7 mouse cellular contexts compared by ENCODE assay signal in the genomic region with DNA sequence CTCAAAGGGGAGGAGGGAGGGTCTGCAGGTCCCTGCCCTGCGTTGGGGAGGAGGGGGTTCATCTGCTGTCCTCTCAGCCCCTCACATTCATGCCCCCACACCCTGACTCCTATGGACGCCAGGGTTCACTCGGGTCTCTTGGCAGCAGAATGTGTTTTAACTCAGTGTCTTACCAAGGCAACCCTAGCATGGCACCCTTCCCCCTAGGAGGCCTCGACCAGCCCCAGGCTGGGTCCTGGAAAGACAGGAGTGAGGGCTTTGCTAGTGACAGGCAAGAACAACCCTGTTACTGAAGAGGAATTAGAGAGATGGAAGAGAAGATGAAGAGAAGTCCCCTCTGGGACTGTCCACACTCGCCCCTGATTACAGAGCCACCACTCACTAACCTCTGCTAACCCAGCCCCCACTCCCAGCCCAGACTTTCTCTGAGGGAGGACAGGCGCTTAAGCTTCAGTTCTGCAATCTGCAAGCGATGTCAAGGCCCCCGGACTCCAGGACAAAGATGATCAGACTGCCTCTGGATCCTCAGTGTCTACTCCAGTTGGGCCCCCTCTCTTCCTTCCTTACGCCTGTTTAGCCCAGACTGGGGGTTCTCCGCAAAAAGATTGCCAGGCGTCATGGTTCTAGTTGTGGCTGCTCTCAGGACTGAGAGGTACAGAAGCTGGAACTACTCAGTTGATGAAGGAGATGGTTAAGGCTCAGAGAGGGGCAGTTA. TPM values are rescaled to one million over a fixed set of nuclear protein-coding genes. Genes with fewer than 3 reads are reported as not detected.
DNase-seq lines count a peak whose midpoint lies in the region; ATAC-seq and TF ChIP-seq lines count a peak whose summit lies in the region.

No protein-coding gene starts in this region.

- H3K4me2 ChIP-seq in lung, embryonic 15.5 days, result peak overlapping the region; percentile 70
- peak overlapping the region; percentile 78 for H3K4me2 ChIP-seq in hindbrain, embryonic 13.5 days
- peak overlapping the region; percentile 67 for H3K4me2 ChIP-seq in midbrain, postnatal 0 days (ENCODE audit: low read depth, low read length, poor library complexity, severe bottlenecking)

- H3K36me3 ChIP-seq in lung, embryonic 15.5 days, result no peaks in the 10 kb centered on the region
- H3K36me3 ChIP-seq in hindbrain, embryonic 13.5 days, result no peaks in the 10 kb centered on the region
- H3K36me3 ChIP-seq in midbrain, postnatal 0 days (ENCODE audit: insufficient read depth, low read length), result no peaks in the 10 kb centered on the region

- DNase-seq in lung, postnatal 4 days, result no peak
- peak; percentile 21 for DNase-seq in cerebellum, postnatal 36 days
- no peak for DNase-seq in midbrain, postnatal 0 days (ENCODE audit: low spot score)
- no peak for DNase-seq in adrenal gland, adult 8-10 months
- DNase-seq in gastrocnemius, adult 18-20 months (ENCODE audit: low spot score), result no peak

- peak overlapping the region; percentile 43 for H3K9ac ChIP-seq in lung, embryonic 15.5 days
- H3K9ac ChIP-seq in hindbrain, embryonic 13.5 days, result peak overlapping the region; percentile 81
- peak overlapping the region; percentile 81 for H3K9ac ChIP-seq in midbrain, postnatal 0 days (replicated peaks; ENCODE audit: low read length, poor library complexity, severe bottlenecking)

- ATAC-seq in lung, embryonic 15.5 days (ENCODE audit: borderline replicate concordance, extremely low read depth, low FRiP score, low TSS enrichment), result no peak
- no peak for ATAC-seq in hindbrain, embryonic 13.5 days (ENCODE audit: low FRiP score)
- ATAC-seq in midbrain, postnatal 0 days (ENCODE audit: low FRiP score), result no peak

- no peaks in the 10 kb centered on the region for H3K9me3 ChIP-seq in lung, embryonic 15.5 days
- H3K9me3 ChIP-seq in hindbrain, embryonic 13.5 days, result no peaks in the 10 kb centered on the region
- H3K9me3 ChIP-seq in midbrain, postnatal 0 days (ENCODE audit: low read length), result no peaks in the 10 kb centered on the region

- 60% methylated on average over 11 of the region's 11 CpGs for WGBS in lung, embryonic 15.5 days
- WGBS in hindbrain, embryonic 13.5 days, result 72% methylated on average over 11 of the region's 11 CpGs
- 63% methylated on average over 11 of the region's 11 CpGs for WGBS in midbrain, postnatal 0 days

- H3K27me3 ChIP-seq in lung, embryonic 15.5 days, result peaks cover 15% of the 10 kb centered on the region
- peaks cover 17% of the 10 kb centered on the region for H3K27me3 ChIP-seq in hindbrain, embryonic 13.5 days
- 0 out of 2 replicates have a peak, but pooled peaks cover 7% of the 10 kb centered on the region for H3K27me3 ChIP-seq in midbrain, postnatal 0 days (ENCODE audit: insufficient read depth, low read length)

- no peak for TF ChIP-seq CTCF in midbrain, postnatal 0 days (IDR thresholded peaks at IDR 0.05)

- H3K4me1 ChIP-seq in lung, embryonic 15.5 days, result peaks cover 17% of the 10 kb centered on the region
- peaks cover 39% of the 10 kb centered on the region for H3K4me1 ChIP-seq in hindbrain, embryonic 13.5 days (replicated peaks)
- H3K4me1 ChIP-seq in midbrain, postnatal 0 days (ENCODE audit: insufficient read depth, low read length), result peaks cover 16% of the 10 kb centered on the region

- H3K4me3 ChIP-seq in lung, embryonic 15.5 days, result peak overlapping the region; percentile 98
- H3K4me3 ChIP-seq in hindbrain, embryonic 13.5 days, result peak overlapping the region; percentile 69
- peak overlapping the region; percentile 84 for H3K4me3 ChIP-seq in midbrain, postnatal 0 days (ENCODE audit: low read depth, low read length)

- H3K27ac ChIP-seq in lung, embryonic 15.5 days, result no peak overlapping the region
- H3K27ac ChIP-seq in hindbrain, embryonic 13.5 days, result no peak overlapping the region
- H3K27ac ChIP-seq in midbrain, postnatal 0 days (ENCODE audit: low read depth, low read length), result no peak overlapping the region

RNA-seq across cellular contexts. Expression of a gene that starts 0.7 kb away (rescaled TPM):
- polyA plus RNA-seq in lung, embryonic 15.5 days (2015; fragmentation: Nextera tagmentation; extraction: Ambion mirVana), result 1.2 and 1.7 TPM in 2 replicates
- 3.2 and 3.6 TPM in 2 replicates for polyA plus RNA-seq in hindbrain, embryonic 13.5 days (2015; fragmentation: Nextera tagmentation; extraction: Ambion mirVana)
- 13.4 and 14.3 TPM in 2 replicates for total RNA-seq in midbrain, postnatal 0 days (2014; rRNA removed)
- polyA plus RNA-seq in midbrain, postnatal 0 days (2015; fragmentation: Nextera tagmentation; extraction: Ambion mirVana), result 2.7 and 2.9 TPM in 2 replicates
- 10 to 100 TPM; 10.8 to 29.5 (median 17.7) TPM for total RNA-seq in adrenal gland, adult 8-10 months (2022)
- total RNA-seq in gastrocnemius, adult 18-20 months (2021), result under 1 TPM; 0.31 to 0.43 TPM

RNA-seq across cellular contexts. Expression of a gene that starts 1.0 kb away (rescaled TPM):
- polyA plus RNA-seq in lung, embryonic 15.5 days (2015; fragmentation: Nextera tagmentation; extraction: Ambion mirVana), result 4.8 and 5.1 TPM in 2 replicates
- polyA plus RNA-seq in hindbrain, embryonic 13.5 days (2015; fragmentation: Nextera tagmentation; extraction: Ambion mirVana), result 7.6 and 7.9 TPM in 2 replicates
- total RNA-seq in midbrain, postnatal 0 days (2014; rRNA removed), result 4.0 and 6.1 TPM in 2 replicates
- 3.1 TPM in 2 replicates for polyA plus RNA-seq in midbrain, postnatal 0 days (2015; fragmentation: Nextera tagmentation; extraction: Ambion mirVana)
- total RNA-seq in adrenal gland, adult 8-10 months (2022), result 1 to 10 TPM; 8.2 to 10.0 (median 9.0) TPM
- 1 to 10 TPM; 4.1 to 4.4 TPM for total RNA-seq in gastrocnemius, adult 18-20 months (2021)

RNA-seq across cellular contexts. Expression of a gene that starts 40.3 kb away (rescaled TPM):
- polyA plus RNA-seq in lung, embryonic 15.5 days (2015; fragmentation: Nextera tagmentation; extraction: Ambion mirVana), result 42.8 and 44.0 TPM in 2 replicates
- 16.5 and 17.4 TPM in 2 replicates for polyA plus RNA-seq in hindbrain, embryonic 13.5 days (2015; fragmentation: Nextera tagmentation; extraction: Ambion mirVana)
- 6.4 and 7.3 TPM in 2 replicates for total RNA-seq in midbrain, postnatal 0 days (2014; rRNA removed)
- polyA plus RNA-seq in midbrain, postnatal 0 days (2015; fragmentation: Nextera tagmentation; extraction: Ambion mirVana), result 9.0 and 9.1 TPM in 2 replicates
- 10 to 100 TPM; 11.2 to 18.6 (median 15.8) TPM for total RNA-seq in adrenal gland, adult 8-10 months (2022)
- 1 to 10 TPM; 3.2 to 3.5 TPM for total RNA-seq in gastrocnemius, adult 18-20 months (2021)

Comparison
In these comparisons a context has a peak if more than half of its experiments do, and no peak if none do; other contexts are left out.
1. DNase-seq: peak in cerebellum, postnatal 36 days (2 of 2); none in lung, postnatal 4 days (0 of 2), midbrain, postnatal 0 days (single experiment), adrenal gland, adult 8-10 months (single experiment) and gastrocnemius, adult 18-20 months (single experiment).
2. RNA of a gene that starts 0.7 kb away (total RNA-seq): 10.8 to 29.5 TPM in adrenal gland, adult 8-10 months and 13.4 to 14.3 TPM in midbrain, postnatal 0 days; 0.31 to 0.43 TPM in gastrocnemius, adult 18-20 months; every median in the first group is over 4 times any median in the second.
3. Peak in every context shown above with its lines, with median percentiles within 50 percentile points of each other: H3K4me2 ChIP-seq, H3K4me3 ChIP-seq and H3K9ac ChIP-seq.